Comparison of ENCODE assay signal across 16 mouse cellular contexts in genomic region chr4:101510904-101511210, GRCm38 (mm10). TPM values are rescaled to one million over a fixed set of nuclear protein-coding genes. Genes with fewer than 3 reads are reported as not detected.
DNase-seq lines count a peak whose midpoint lies in the region; TF ChIP-seq lines count a peak whose summit lies in the region.
"Had no signal": no experiment of that assay in that cellular context is flagged by ENCODE, and none has a peak within 500 bp of the region (broad histone marks: within the 10 kb centered on the region; RNA-seq: fewer than 3 reads in every experiment).

No protein-coding gene starts in this region.

- no peaks in the 10 kb centered on the region for H3K9me3 ChIP-seq in MEL (replicated peaks; ENCODE audit: insufficient read depth, low read length)
- H3K9me3 ChIP-seq: hindbrain, embryonic 12.5 days; hindbrain, embryonic 15.5 days had no signal

- H3K4me3 ChIP-seq in MEL (ENCODE audit: control insufficient read depth in 1 of 2, insufficient read depth in 1 of 2, low read depth in 2 of 2, low read length in 2 of 2), result peak overlapping the region; percentile 48 to 74
- no peak overlapping the region for H3K4me3 ChIP-seq in thymus, adult 2 months (ENCODE audit: control insufficient read depth, insufficient read depth, low read length)
- H3K4me3 ChIP-seq: gastrocnemius, adult 2 months; hindbrain, embryonic 12.5 days; hindbrain, embryonic 15.5 days had no signal

- H3K9ac ChIP-seq in MEL (ENCODE audit: control insufficient read depth, low read depth, low read length, poor library complexity, severe bottlenecking), result peak overlapping the region; percentile 84
- H3K9ac ChIP-seq: forebrain, postnatal 0 days; hindbrain, embryonic 12.5 days; hindbrain, embryonic 15.5 days had no signal

- H3K4me1 ChIP-seq in MEL (ENCODE audit: control insufficient read depth in 1 of 2, insufficient read depth in 2 of 2, low read length in 2 of 2), result peaks cover 5 to 9% of the 10 kb centered on the region in 2 experiments; a peak in 3 of 4 replicates
- peaks cover 16% of the 10 kb centered on the region for H3K4me1 ChIP-seq in thymus, adult 2 months (replicated peaks; ENCODE audit: control insufficient read depth, insufficient read depth, low read length)

- WGBS in thymus, adult 2 months, result 3% methylated on average over 5 of the region's 5 CpGs

- TF ChIP-seq RAD21 in MEL (IDR thresholded peaks at IDR 0.05; ENCODE audit: low read depth, low read length), result no peak

- no peak for TF ChIP-seq CTCF in MEL (IDR thresholded peaks at IDR 0.05 in 2 of 3, conservative IDR thresholded peaks at IDR 0.05 in 1 of 3; ENCODE audit: control insufficient read depth in 1 of 3, insufficient read depth in 1 of 3, low read depth in 2 of 3, low read length in 3 of 3, poor library complexity in 1 of 3, severe bottlenecking in 1 of 3)
- TF ChIP-seq CTCF in thymus, adult 2 months (IDR thresholded peaks at IDR 0.05; ENCODE audit: borderline replicate concordance, control insufficient read depth, extremely low read depth, insufficient read depth, low read length, poor library complexity), result no peak

- 0 out of 4 replicates have a peak, but pooled peaks of 1 of the 2 experiments have one; percentile 1 for TF ChIP-seq POLR2A in MEL (IDR thresholded peaks at IDR 0.05; ENCODE audit: control insufficient read depth in 1 of 2, insufficient read depth in 1 of 2, low read depth in 1 of 2, low read length in 2 of 2, poor library complexity in 1 of 2)
- no peak for TF ChIP-seq POLR2A in thymus, adult 2 months (IDR thresholded peaks at IDR 0.05; ENCODE audit: control insufficient read depth, extremely low read depth, insufficient read depth, low read length, poor library complexity)

- H3K27ac ChIP-seq in MEL (ENCODE audit: control insufficient read depth, low read depth, low read length), result peak overlapping the region; percentile 94
- no peak overlapping the region for H3K27ac ChIP-seq in thymus, adult 2 months (ENCODE audit: control insufficient read depth, insufficient read depth, low read length)
- H3K27ac ChIP-seq: gastrocnemius, adult 2 months; hindbrain, embryonic 12.5 days; hindbrain, embryonic 15.5 days had no signal

- peaks cover 50% of the 10 kb centered on the region for H3K79me2 ChIP-seq in MEL (ENCODE audit: control insufficient read depth, insufficient read depth, low read length, poor library complexity)

- H3K27me3 ChIP-seq in MEL (ENCODE audit: control insufficient read depth in 1 of 2, insufficient read depth in 2 of 2, low read length in 2 of 2), result no peaks in the 10 kb centered on the region
- no peaks in the 10 kb centered on the region for H3K27me3 ChIP-seq in thymus, adult 2 months (ENCODE audit: control insufficient read depth, insufficient read depth, low read length)
- H3K27me3 ChIP-seq: hindbrain, embryonic 12.5 days; hindbrain, embryonic 15.5 days had no signal

- peaks cover 0 to 5% of the 10 kb centered on the region in 2 experiments; a peak in 2 of 4 replicates for H3K36me3 ChIP-seq in MEL (ENCODE audit: control insufficient read depth in 1 of 2, insufficient read depth in 2 of 2, low read length in 2 of 2)
- no peaks in the 10 kb centered on the region for H3K36me3 ChIP-seq in thymus, adult 2 months (ENCODE audit: control insufficient read depth, insufficient read depth, low read length)
- H3K36me3 ChIP-seq: hindbrain, embryonic 12.5 days; hindbrain, embryonic 15.5 days had no signal

- DNase-seq in MEL (ENCODE audit: low read depth, low spot score), result peak; percentile 78
- DNase-seq in MEL-GATA-1-ER (ENCODE audit: extremely low read depth, low read depth), result peak; percentile 49
- peak; percentile 12 for DNase-seq in induced T-regulatory cell, adult 2 months (ENCODE audit: low read depth)
- DNase-seq in thymus, adult 2 months, result no peak
- no peak for DNase-seq in right cerebral cortex, adult 18-20 months
- no peak for DNase-seq in natural killer cell, adult 2 months (ENCODE audit: low spot score in 2 of 2)
- DNase-seq: adrenal gland, postnatal 14 days; cerebellum, adult 11 months; cerebellum, adult 2 months; cerebellum, adult 9-11 months; forebrain, postnatal 0 days; gastrocnemius, adult 2 months; gastrocnemius, postnatal 14 days had no signal

- 0 out of 4 replicates have a peak, but pooled peaks of 1 of the 2 experiments have one; percentile 3 for TF ChIP-seq EP300 in MEL (IDR thresholded peaks at IDR 0.05; ENCODE audit: low read depth in 1 of 2, low read length in 2 of 2)

TF ChIP-seq in MEL, 35 proteins besides CTCF, POLR2A, EP300 and RAD21:
- peak; percentile 54 for TF ChIP-seq TBP (IDR thresholded peaks at IDR 0.05; ENCODE audit: low read depth, low read length)
- no peak for TF ChIP-seq ZMIZ1 (IDR thresholded peaks at IDR 0.05; ENCODE audit: low read depth, low read length)
- TF ChIP-seq CHD1 (IDR thresholded peaks at IDR 0.05; ENCODE audit: low read depth, low read length), result no peak
- TF ChIP-seq GATA1 (IDR thresholded peaks at IDR 0.05; ENCODE audit: low read depth, low read length), result no peak
- peak; percentile 13; the same call in 1 of the 2 replicates for TF ChIP-seq MXI1 (IDR thresholded peaks at IDR 0.05; ENCODE audit: low read depth, low read length)
- TF ChIP-seq NELFE (IDR thresholded peaks at IDR 0.05; ENCODE audit: low read depth, low read length), result peak; percentile 13; the same call in 1 of the 2 replicates
- 0 out of 2 replicates have a peak, but pooled peaks have one; percentile 7 for TF ChIP-seq TCF12 (IDR thresholded peaks at IDR 0.05; ENCODE audit: low read depth, low read length)
- no peak for TF ChIP-seq MYB (IDR thresholded peaks at IDR 0.05; ENCODE audit: low read depth, low read length)

RNA-seq across cellular contexts. Expression of gene Dnajc6, which starts 14.4 kb away (rescaled TPM):
- 20.2 and 26.4 TPM in 2 replicates for total RNA-seq in MEL (2012; rRNA removed)
- polyA plus RNA-seq in MEL (2012; ENCODE audit: insufficient read depth in 1 of 2, insufficient read length in 2 of 2, low read depth in 1 of 2, low replicate concordance in 2 of 2, missing spikeins in 1 of 2), result 10 to 100 TPM in 1 of 2 experiments, not detected in 1; 15.0 TPM
- 29.6 and 31.9 TPM in 2 replicates for polyA plus RNA-seq in thymus, adult 2 months (2012; rRNA removed)
- polyA plus RNA-seq: C2C12 had no signal

Comparison
In these comparisons a context has a peak if more than half of its experiments do, and no peak if none do; other contexts are left out.
1. DNase-seq: peak in MEL (single experiment), MEL-GATA-1-ER (single experiment) and induced T-regulatory cell, adult 2 months (single experiment); none in thymus, adult 2 months (single experiment), right cerebral cortex, adult 18-20 months (single experiment) and natural killer cell, adult 2 months (0 of 2).